Mouse (Mus musculus): Measurements from ENCODE around the gene Als2. TPM values are rescaled to one million over a fixed set of nuclear protein-coding genes. Genes with fewer than 3 reads are reported as not detected.

Gene Als2
- total and polyA plus RNA-seq, 2 experiments from 2014 or later, result 2.9 to 20.2 TPM

- no peak for TF ChIP-seq CTCF (IDR thresholded peaks at IDR 0.05; ENCODE audit: low read depth)
- TF ChIP-seq EP300 (IDR thresholded peaks at IDR 0.05; ENCODE audit: low read depth), result no peak
- Histone ChIP-seq H3K27me3 (ENCODE audit: control insufficient read depth, insufficient read depth, low read length) (no peaks in the 10 kb centered on the region), H3K4me2 (ENCODE audit: low read depth, low read length) (no peak overlapping the region), H3K9ac (replicated peaks; ENCODE audit: low read depth, low read length) (no peak overlapping the region), H3K9me3 (replicated peaks; ENCODE audit: control insufficient read depth, low read length) (no peaks in the 10 kb centered on the region), H3K36me3 (replicated peaks; ENCODE audit: control insufficient read depth, insufficient read depth, low read length) (peaks cover 7% of the 10 kb centered on the region; the same call in 1 of the 2 replicates), H3K27ac (ENCODE audit: low read depth) (no peak overlapping the region), H3K4me1 (ENCODE audit: control insufficient read depth, insufficient read depth) (no peaks in the 10 kb centered on the region), H3K4me3 (ENCODE audit: low read depth, low read length) (no peak overlapping the region)
- ATAC-seq (ENCODE audit: insufficient read depth, low read depth), result no peak
- WGBS, result 76% methylated on average over 7 of the region's 7 CpGs
- no peak for DNase-seq (ENCODE audit: low spot score)
Measured at GRCm38 (mm10) chr1:59158498-59158897, 78.5 kb downstream of the Als2 start.

DNA sequence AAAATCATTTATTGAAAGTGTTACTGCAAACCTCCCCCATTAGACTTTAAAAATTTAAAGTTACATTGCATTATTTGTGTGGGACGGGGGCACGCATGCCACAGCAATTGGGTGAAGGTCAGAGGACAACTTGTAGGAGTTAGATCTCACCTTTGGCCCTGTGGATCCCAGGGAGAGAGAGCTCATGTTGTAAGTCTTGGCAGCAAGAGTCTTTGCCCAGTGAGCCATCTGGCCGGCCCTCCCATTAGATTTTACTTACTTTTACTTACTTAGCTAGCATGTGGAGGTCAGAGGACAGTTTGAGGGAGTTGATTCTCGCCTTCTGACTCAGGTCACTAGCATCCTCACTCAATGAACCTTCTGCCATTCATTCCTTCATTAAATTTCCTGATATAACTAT lies 79.2 kb downstream of the Als2 start:
- 75% methylated on average over 4 of the region's 4 CpGs for WGBS
- Histone ChIP-seq H3K4me3 (ENCODE audit: low read depth, low read length) (no peak overlapping the region), H3K27me3 (ENCODE audit: control insufficient read depth, insufficient read depth, low read length) (no peaks in the 10 kb centered on the region), H3K9me3 (replicated peaks; ENCODE audit: control insufficient read depth, low read length) (no peaks in the 10 kb centered on the region), H3K36me3 (replicated peaks; ENCODE audit: control insufficient read depth, insufficient read depth, low read length) (0 out of 2 replicates have a peak, but pooled peaks cover under 1% of the 10 kb centered on the region), H3K27ac (ENCODE audit: low read depth) (no peak overlapping the region), H3K9ac (replicated peaks; ENCODE audit: low read depth, low read length) (no peak overlapping the region), H3K4me1 (ENCODE audit: control insufficient read depth, insufficient read depth) (no peaks in the 10 kb centered on the region), H3K4me2 (ENCODE audit: low read depth, low read length) (no peak overlapping the region)
- ATAC-seq (ENCODE audit: insufficient read depth, low read depth) (no peak), DNase-seq (ENCODE audit: low spot score) (no peak)
- TF ChIP-seq CTCF (IDR thresholded peaks at IDR 0.05; ENCODE audit: low read depth), result no peak
- no peak for TF ChIP-seq EP300 (IDR thresholded peaks at IDR 0.05; ENCODE audit: low read depth)

GRCm38 (mm10) chr1:59152346-59152745 lies 84.7 kb downstream of the Als2 start:
- no peak overlapping the region for H3K4me2 ChIP-seq (ENCODE audit: low read depth, low read length)
- no peak overlapping the region for H3K9ac ChIP-seq (replicated peaks; ENCODE audit: low read depth, low read length)
- H3K27me3 ChIP-seq (ENCODE audit: control insufficient read depth, insufficient read depth, low read length), result no peaks in the 10 kb centered on the region
- TF ChIP-seq CTCF (IDR thresholded peaks at IDR 0.05; ENCODE audit: low read depth) (no peak), EP300 (IDR thresholded peaks at IDR 0.05; ENCODE audit: low read depth) (no peak)
- 77% methylated on average over 4 of the region's 4 CpGs for WGBS
- no peak for ATAC-seq (ENCODE audit: insufficient read depth, low read depth)
- no peaks in the 10 kb centered on the region for H3K9me3 ChIP-seq (replicated peaks; ENCODE audit: control insufficient read depth, low read length)
- no peak for DNase-seq (ENCODE audit: low spot score)
- no peak overlapping the region for H3K27ac ChIP-seq (ENCODE audit: low read depth)
- no peaks in the 10 kb centered on the region for H3K36me3 ChIP-seq (replicated peaks; ENCODE audit: control insufficient read depth, insufficient read depth, low read length)
- no peaks in the 10 kb centered on the region for H3K4me1 ChIP-seq (ENCODE audit: control insufficient read depth, insufficient read depth)
- H3K4me3 ChIP-seq (ENCODE audit: low read depth, low read length), result no peak overlapping the region

DNA sequence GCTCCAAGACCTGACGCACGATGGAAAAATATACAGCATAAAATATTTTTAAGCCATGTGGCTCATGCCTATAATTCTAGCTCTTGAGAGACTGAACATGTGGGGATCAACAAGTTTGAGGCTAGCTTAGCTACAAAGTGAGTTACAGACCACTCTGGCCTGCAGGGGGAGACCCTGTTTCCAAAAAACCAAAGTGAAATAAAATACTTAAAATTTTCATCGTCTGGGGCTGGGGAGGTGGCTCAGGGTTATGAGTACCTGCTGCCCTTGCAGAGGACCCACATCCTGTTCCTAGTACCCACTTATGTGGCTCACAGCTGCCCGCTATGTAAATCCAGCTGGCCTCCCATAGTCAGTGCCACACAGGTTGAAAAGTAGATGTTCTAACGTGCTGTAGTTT lies 86.5 kb downstream of the Als2 start:
- WGBS, result 74% methylated on average over 5 of the region's 5 CpGs
- no peaks in the 10 kb centered on the region for H3K4me1 ChIP-seq (ENCODE audit: control insufficient read depth, insufficient read depth)
- no peak overlapping the region for H3K9ac ChIP-seq (replicated peaks; ENCODE audit: low read depth, low read length)
- no peaks in the 10 kb centered on the region for H3K27me3 ChIP-seq (ENCODE audit: control insufficient read depth, insufficient read depth, low read length)
- TF ChIP-seq CTCF (IDR thresholded peaks at IDR 0.05; ENCODE audit: low read depth) (no peak), EP300 (IDR thresholded peaks at IDR 0.05; ENCODE audit: low read depth) (no peak)
- no peak for ATAC-seq (ENCODE audit: insufficient read depth, low read depth)
- H3K27ac ChIP-seq (ENCODE audit: low read depth), result no peak overlapping the region
- H3K4me3 ChIP-seq (ENCODE audit: low read depth, low read length), result no peak overlapping the region
- no peak for DNase-seq (ENCODE audit: low spot score)
- no peaks in the 10 kb centered on the region for H3K36me3 ChIP-seq (replicated peaks; ENCODE audit: control insufficient read depth, insufficient read depth, low read length)
- no peaks in the 10 kb centered on the region for H3K9me3 ChIP-seq (replicated peaks; ENCODE audit: control insufficient read depth, low read length)
- no peak overlapping the region for H3K4me2 ChIP-seq (ENCODE audit: low read depth, low read length)

- DNase-seq (ENCODE audit: low spot score), result no peak
- peaks cover 6% of the 10 kb centered on the region; the same call in 1 of the 2 replicates for H3K27me3 ChIP-seq (ENCODE audit: control insufficient read depth, insufficient read depth, low read length)
Measured at GRCm38 (mm10) chr1:59144543-59144942, 92.5 kb downstream of the Als2 start.

GRCm38 (mm10) chr1:59142809-59143208 lies 94.2 kb downstream of the Als2 start:
- H3K4me3 ChIP-seq (ENCODE audit: low read depth, low read length), result no peak overlapping the region
- H3K27ac ChIP-seq (ENCODE audit: low read depth), result no peak overlapping the region
- H3K36me3 ChIP-seq (replicated peaks; ENCODE audit: control insufficient read depth, insufficient read depth, low read length), result no peaks in the 10 kb centered on the region
- DNase-seq (ENCODE audit: low spot score), result peak; percentile 51
- H3K9ac ChIP-seq (replicated peaks; ENCODE audit: low read depth, low read length), result no peak overlapping the region
- H3K9me3 ChIP-seq (replicated peaks; ENCODE audit: control insufficient read depth, low read length), result no peaks in the 10 kb centered on the region
- H3K27me3 ChIP-seq (ENCODE audit: control insufficient read depth, insufficient read depth, low read length), result peaks cover 10% of the 10 kb centered on the region; the same call in 1 of the 2 replicates
- H3K4me1 ChIP-seq (ENCODE audit: control insufficient read depth, insufficient read depth), result no peaks in the 10 kb centered on the region
- no peak for ATAC-seq (ENCODE audit: insufficient read depth, low read depth)
- H3K4me2 ChIP-seq (ENCODE audit: low read depth, low read length), result no peak overlapping the region
- no peak for TF ChIP-seq EP300 (IDR thresholded peaks at IDR 0.05; ENCODE audit: low read depth)
- TF ChIP-seq CTCF (IDR thresholded peaks at IDR 0.05; ENCODE audit: low read depth), result peak; percentile 76

More at GRCm38 (mm10) chr1:59144543-59144942, 92.5 kb downstream of the Als2 start:
- no peak for ATAC-seq (ENCODE audit: insufficient read depth, low read depth)
- Histone ChIP-seq H3K4me2 (ENCODE audit: low read depth, low read length) (no peak overlapping the region), H3K36me3 (replicated peaks; ENCODE audit: control insufficient read depth, insufficient read depth, low read length) (no peaks in the 10 kb centered on the region), H3K4me3 (ENCODE audit: low read depth, low read length) (no peak overlapping the region), H3K4me1 (ENCODE audit: control insufficient read depth, insufficient read depth) (no peaks in the 10 kb centered on the region), H3K9me3 (replicated peaks; ENCODE audit: control insufficient read depth, low read length) (no peaks in the 10 kb centered on the region), H3K9ac (replicated peaks; ENCODE audit: low read depth, low read length) (no peak overlapping the region), H3K27ac (ENCODE audit: low read depth) (no peak overlapping the region)
- TF ChIP-seq CTCF (IDR thresholded peaks at IDR 0.05; ENCODE audit: low read depth) (peak; percentile 27), EP300 (IDR thresholded peaks at IDR 0.05; ENCODE audit: low read depth) (no peak)
- 65% methylated on average over 10 of the region's 10 CpGs for WGBS
